Mouse (Mus musculus): ENCODE results near the gene Hist1h2ag. TPM values are rescaled to one million over a fixed set of nuclear protein-coding genes. Genes with fewer than 3 reads are reported as not detected.

The Hist1h2ag gene
- total and polyA plus RNA-seq, 2 experiments from 2014 or later = 252 TPM; not detected in 1

- Histone ChIP-seq H3K4me2 (ENCODE audit: low read depth, low read length, poor library complexity, severe bottlenecking) (no peak overlapping the region), H3K9ac (replicated peaks; ENCODE audit: low read length, poor library complexity, severe bottlenecking) (no peak overlapping the region), H3K27ac (ENCODE audit: low read depth, low read length) (no peak overlapping the region), H3K36me3 (ENCODE audit: insufficient read depth, low read length) (no peaks in the 10 kb centered on the region), H3K4me3 (ENCODE audit: low read depth, low read length) (no peak overlapping the region), H3K9me3 (ENCODE audit: low read length) (no peaks in the 10 kb centered on the region), H3K4me1 (ENCODE audit: insufficient read depth, low read length) (no peaks in the 10 kb centered on the region; the same call in 1 of the 2 replicates), H3K27me3 (ENCODE audit: insufficient read depth, low read length) (peaks cover 81% of the 10 kb centered on the region)
- no peak for ATAC-seq (ENCODE audit: low FRiP score)
- 16% methylated on average over 3 of the region's 3 CpGs for WGBS
- DNase-seq (ENCODE audit: low spot score) = no peak
- no peak for TF ChIP-seq CTCF (IDR thresholded peaks at IDR 0.05)
These were observed 44.3 kb downstream of the Hist1h2ag start for GRCm38 (mm10) chr13:21998412-21998811.

- no peaks in the 10 kb centered on the region for H3K36me3 ChIP-seq (ENCODE audit: insufficient read depth, low read length)
- no peaks in the 10 kb centered on the region; the same call in 1 of the 2 replicates for H3K4me1 ChIP-seq (ENCODE audit: insufficient read depth, low read length)
- H3K27ac ChIP-seq (ENCODE audit: low read depth, low read length) = no peak overlapping the region
- no peak overlapping the region for H3K9ac ChIP-seq (replicated peaks; ENCODE audit: low read length, poor library complexity, severe bottlenecking)
- H3K9me3 ChIP-seq (ENCODE audit: low read length) = no peaks in the 10 kb centered on the region
- TF ChIP-seq CTCF (IDR thresholded peaks at IDR 0.05) = no peak
- ATAC-seq (ENCODE audit: low FRiP score) (no peak), DNase-seq (ENCODE audit: low spot score) (no peak)
- H3K27me3 ChIP-seq (ENCODE audit: insufficient read depth, low read length) = peaks cover 75% of the 10 kb centered on the region
- H3K4me3 ChIP-seq (ENCODE audit: low read depth, low read length) = no peak overlapping the region
- 7% methylated on average over 4 of the region's 4 CpGs for WGBS
- no peak overlapping the region for H3K4me2 ChIP-seq (ENCODE audit: low read depth, low read length, poor library complexity, severe bottlenecking)
These were observed 44.9 kb downstream of the Hist1h2ag start for GRCm38 (mm10) chr13:21997821-21998220.

- Histone ChIP-seq H3K4me2 (ENCODE audit: low read depth, low read length, poor library complexity, severe bottlenecking) (no peak overlapping the region), H3K27ac (ENCODE audit: low read depth, low read length) (no peak overlapping the region), H3K9ac (replicated peaks; ENCODE audit: low read length, poor library complexity, severe bottlenecking) (no peak overlapping the region), H3K27me3 (ENCODE audit: insufficient read depth, low read length) (peaks cover 70% of the 10 kb centered on the region), H3K36me3 (ENCODE audit: insufficient read depth, low read length) (no peaks in the 10 kb centered on the region), H3K9me3 (ENCODE audit: low read length) (no peaks in the 10 kb centered on the region), H3K4me1 (ENCODE audit: insufficient read depth, low read length) (no peaks in the 10 kb centered on the region; the same call in 1 of the 2 replicates), H3K4me3 (ENCODE audit: low read depth, low read length) (no peak overlapping the region)
- ATAC-seq (ENCODE audit: low FRiP score) (no peak), DNase-seq (ENCODE audit: low spot score) (no peak)
- WGBS = 2% methylated on average over 21 of the region's 21 CpGs
- no peak for TF ChIP-seq CTCF (IDR thresholded peaks at IDR 0.05)
These were observed 45.4 kb downstream of the Hist1h2ag start for GRCm38 (mm10) chr13:21997201-21997820.

- no peaks in the 10 kb centered on the region for H3K9me3 ChIP-seq (ENCODE audit: low read length)
- H3K9ac ChIP-seq (replicated peaks; ENCODE audit: low read length, poor library complexity, severe bottlenecking) = no peak overlapping the region
- no peak for DNase-seq (ENCODE audit: low spot score)
- no peaks in the 10 kb centered on the region; the same call in 1 of the 2 replicates for H3K4me1 ChIP-seq (ENCODE audit: insufficient read depth, low read length)
- no peak overlapping the region for H3K4me2 ChIP-seq (ENCODE audit: low read depth, low read length, poor library complexity, severe bottlenecking)
- no peak overlapping the region for H3K4me3 ChIP-seq (ENCODE audit: low read depth, low read length)
- H3K27me3 ChIP-seq (ENCODE audit: insufficient read depth, low read length) = peaks cover 65% of the 10 kb centered on the region
- no peak for ATAC-seq (ENCODE audit: low FRiP score)
- TF ChIP-seq CTCF (IDR thresholded peaks at IDR 0.05) = no peak
- no peaks in the 10 kb centered on the region for H3K36me3 ChIP-seq (ENCODE audit: insufficient read depth, low read length)
- under 1% methylated on average over 13 of the region's 13 CpGs for WGBS
- no peak overlapping the region for H3K27ac ChIP-seq (ENCODE audit: low read depth, low read length)
These were observed 45.9 kb downstream of the Hist1h2ag start for GRCm38 (mm10) chr13:21996840-21997185.

- H3K4me3 ChIP-seq (ENCODE audit: low read depth, low read length) = no peak overlapping the region
- H3K27ac ChIP-seq (ENCODE audit: low read depth, low read length) = no peak overlapping the region
- ATAC-seq (ENCODE audit: low FRiP score) = no peak
- TF ChIP-seq CTCF (IDR thresholded peaks at IDR 0.05) = no peak
- H3K4me1 ChIP-seq (ENCODE audit: insufficient read depth, low read length) = no peaks in the 10 kb centered on the region; the same call in 1 of the 2 replicates
- 0 out of 2 replicates have a peak, but pooled peaks cover under 1% of the 10 kb centered on the region for H3K9me3 ChIP-seq (ENCODE audit: low read length)
- H3K36me3 ChIP-seq (ENCODE audit: insufficient read depth, low read length) = no peaks in the 10 kb centered on the region
- H3K9ac ChIP-seq (replicated peaks; ENCODE audit: low read length, poor library complexity, severe bottlenecking) = no peak overlapping the region
- H3K4me2 ChIP-seq (ENCODE audit: low read depth, low read length, poor library complexity, severe bottlenecking) = no peak overlapping the region
- DNase-seq (ENCODE audit: low spot score) = peak; percentile 53
- H3K27me3 ChIP-seq (ENCODE audit: insufficient read depth, low read length) = peaks cover 60% of the 10 kb centered on the region
- WGBS = 3% methylated on average over 12 of the region's 12 CpGs
These were observed 46.5 kb downstream of the Hist1h2ag start for GRCm38 (mm10) chr13:21996101-21996839.
